Mouse (Mus musculus) heart, postnatal 10 days (tissue): ENCODE results near the gene Nrsn2. TPM values are rescaled to one million over a fixed set of nuclear protein-coding genes. Genes with fewer than 3 reads are reported as not detected.

Experiments used
- DNase-seq, 2 experiments: peaks; one replicate each; pipeline ENCODE4 v3.0.0; 2021
- intact Hi-C: fragments of 180-260 bp; cut with DNase I; formaldehyde crosslinking; loops from one replicate; pipeline ENCODE4 v1.15.1; 2025
- total RNA-seq, 2 experiments: library from RNA; stranded (reverse); gene quantifications; 2 replicates each; pipeline ENCODE4 v1.2.3; 2021

Nrsn2 gene
- total RNA-seq, 2 experiments from 2014 or later: not detected

- intact Hi-C loops: no loop called here
Measured at GRCm38 (mm10) chr2:152345393-152345792, 31.0 kb downstream of the Nrsn2 start.

GRCm38 (mm10) chr2:152344909-152345308 is 31.5 kb downstream of the Nrsn2 start:
- intact Hi-C loops: no loop called here
- no peak for DNase-seq

More at GRCm38 (mm10) chr2:152345393-152345792, 31.0 kb downstream of the Nrsn2 start:
- no peak for DNase-seq

DNA sequence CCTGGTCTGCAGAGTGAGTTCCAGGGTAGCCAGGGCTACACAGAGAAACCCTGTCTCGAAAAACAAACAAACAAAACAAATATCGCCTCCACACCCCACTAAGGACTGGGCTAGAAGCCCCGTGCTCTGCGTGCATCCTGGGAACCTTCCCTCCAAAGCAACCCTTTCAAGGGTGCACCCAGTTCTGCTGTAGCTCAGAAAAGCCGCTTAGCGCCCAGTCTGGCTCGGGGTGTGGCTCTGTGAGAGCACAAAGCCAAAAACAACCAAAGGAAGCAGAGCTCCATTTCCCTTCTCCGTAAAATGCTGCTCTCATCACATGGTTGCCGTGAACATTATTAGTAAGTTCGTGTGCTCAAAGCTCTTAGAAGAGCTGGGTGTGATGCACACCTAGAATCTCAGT is 32.1 kb downstream of the Nrsn2 start:
- intact Hi-C loops: no loop called here
- peak; percentile 41 to 44 for DNase-seq

DNA sequence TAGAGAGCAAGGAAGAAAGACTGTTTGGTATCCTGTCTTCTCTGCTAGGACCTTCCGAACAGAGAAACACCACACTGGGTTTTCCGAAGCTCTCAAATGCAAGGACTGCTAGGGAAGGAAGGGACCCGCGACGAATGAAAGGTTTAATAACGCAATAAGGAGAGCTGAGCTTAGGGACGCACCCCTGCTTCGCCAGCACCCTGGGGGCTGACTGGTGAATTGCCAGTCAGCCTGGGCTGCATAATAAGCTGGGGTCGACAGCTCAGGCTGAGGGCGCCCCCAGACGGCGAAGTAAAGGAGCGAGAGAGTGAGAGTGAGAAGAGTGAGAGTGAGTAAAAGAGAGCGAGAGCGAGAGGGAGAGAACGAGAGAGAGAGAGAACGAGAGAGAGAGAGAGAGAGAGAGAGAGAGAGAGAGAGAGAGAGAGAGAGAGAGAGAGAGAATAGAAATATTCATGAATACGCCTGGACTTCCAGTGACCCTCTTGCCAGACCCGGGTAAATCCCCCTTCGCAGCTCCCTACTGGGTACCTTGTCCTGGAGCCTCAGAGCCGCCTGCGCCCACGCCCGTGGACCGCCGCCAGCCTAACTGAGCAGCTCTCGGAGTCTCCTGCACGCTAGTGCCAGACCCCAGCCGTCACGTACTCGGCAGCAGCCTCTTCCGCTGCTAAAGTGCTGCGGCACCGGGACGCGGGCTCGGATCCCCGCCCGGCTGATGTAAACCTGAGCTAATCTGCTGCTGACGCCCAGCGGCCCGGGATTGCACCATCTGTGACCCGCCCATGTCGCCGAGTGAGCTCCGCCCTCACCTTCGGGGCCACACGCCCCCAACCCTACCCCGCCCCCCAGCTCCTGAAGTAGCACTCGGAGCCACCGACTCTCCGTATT is 32.9 kb downstream of the Nrsn2 start, which contains the start of gene Trib3:
Gene Trib3 (minus strand): TSS at position 704 of the 885 bp plus-strand sequence.
- intact Hi-C loops: loop anchor here (2.0 kb wide), 1 partner anchor 231 kb away; no protein-coding TSS in a partner anchor
- peak; percentile 82 to 89 for DNase-seq

GRCm38 (mm10) chr2:152339631-152340179 is 36.7 kb downstream of the Nrsn2 start:
- intact Hi-C loops: no loop called here
- DNase-seq: no peak

- no peak for DNase-seq
- intact Hi-C loops: no loop called here
Measured at GRCm38 (mm10) chr2:152338319-152338718, 38.1 kb downstream of the Nrsn2 start.

- intact Hi-C loops: no loop called here
- DNase-seq: no peak
Measured at GRCm38 (mm10) chr2:152337591-152338212, 38.7 kb downstream of the Nrsn2 start.

GRCm38 (mm10) chr2:152336856-152337255 is 39.6 kb downstream of the Nrsn2 start:
- intact Hi-C loops: no loop called here

GRCm38 (mm10) chr2:152335289-152335820 is 41.1 kb downstream of the Nrsn2 start:
- intact Hi-C loops: no loop called here
- no peak for DNase-seq

More at GRCm38 (mm10) chr2:152336856-152337255, 39.6 kb downstream of the Nrsn2 start:
- no peak for DNase-seq

DNA sequence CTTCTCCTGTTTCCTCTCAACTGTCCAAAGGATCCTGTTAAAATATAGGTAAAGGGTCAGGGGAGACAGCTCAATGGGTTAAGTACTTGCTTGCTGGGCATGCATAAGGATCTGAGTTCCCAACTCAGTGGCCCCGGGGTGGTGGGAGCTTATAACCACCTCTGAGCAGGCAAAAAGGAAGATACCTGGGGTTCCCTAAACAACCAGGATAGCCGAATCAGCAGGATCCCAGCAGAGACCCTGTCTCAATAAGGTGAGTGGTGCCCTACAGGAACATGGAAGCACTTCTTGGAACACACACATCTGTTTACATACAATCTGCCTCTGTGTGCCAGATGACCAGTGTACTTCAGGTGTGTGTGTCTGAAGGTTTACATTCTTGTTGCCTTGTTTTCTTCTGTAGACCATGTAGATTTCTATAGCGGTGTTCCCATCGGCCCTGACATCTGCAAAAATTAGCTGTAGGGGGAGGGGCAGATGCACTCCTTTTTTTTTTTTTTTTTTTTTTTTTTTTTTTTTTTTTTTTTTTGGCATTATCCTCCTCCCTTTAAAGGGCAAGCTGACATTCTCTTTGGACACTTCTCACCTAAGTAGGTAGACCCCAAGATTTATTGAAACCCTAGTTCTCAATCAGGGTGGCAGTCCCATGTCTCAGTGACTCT is 43.0 kb downstream of the Nrsn2 start:
- intact Hi-C loops: loop anchor here (2.0 kb wide), 1 partner anchor 29 kb away; no protein-coding TSS in a partner anchor
- DNase-seq: no peak

DNA sequence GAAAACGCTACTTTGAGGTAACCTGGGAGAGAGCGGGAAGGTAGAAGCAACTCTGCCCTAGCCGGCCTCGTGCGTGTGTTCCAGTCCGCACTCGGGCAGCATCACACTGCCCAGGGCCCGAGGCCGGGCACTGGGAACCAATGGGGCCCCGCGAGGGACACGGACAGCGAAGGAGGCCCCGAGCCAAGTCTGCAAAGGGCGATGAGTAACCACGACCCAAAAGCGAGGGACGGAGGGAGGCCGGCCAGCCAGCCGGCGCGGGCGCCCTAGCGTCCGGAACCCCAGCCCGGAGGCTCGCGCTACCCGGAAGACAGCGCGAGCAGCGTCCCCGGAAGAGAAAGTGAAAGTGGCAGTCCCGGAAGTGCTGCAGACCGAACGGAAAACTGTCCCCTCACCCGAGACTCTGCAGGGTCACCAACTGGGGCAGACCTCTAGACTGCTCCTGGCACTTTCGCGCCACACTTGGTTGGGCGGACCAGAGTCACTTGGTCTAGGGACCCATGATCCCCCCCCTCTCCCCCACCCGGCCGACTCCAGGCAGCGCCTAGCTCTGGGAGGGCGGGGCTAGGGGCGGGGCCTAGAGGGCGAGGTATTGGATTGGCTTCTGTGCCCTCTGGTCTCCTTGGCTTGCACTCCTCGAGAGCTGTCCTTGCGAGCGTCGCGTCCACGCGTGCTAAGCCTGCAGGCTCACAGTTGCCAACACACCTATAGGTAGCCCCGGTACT is 44.2 kb downstream of the Nrsn2 start, which contains the start of gene Rbck1:
Gene Rbck1 (minus strand): TSS at position 553 of the 725 bp plus-strand sequence.
- intact Hi-C loops: loop anchor here (1.0 to 2.0 kb wide), 2 partner anchors 31 to 106 kb away; partner anchors contain the start of gene Csnk2a1

DNA sequence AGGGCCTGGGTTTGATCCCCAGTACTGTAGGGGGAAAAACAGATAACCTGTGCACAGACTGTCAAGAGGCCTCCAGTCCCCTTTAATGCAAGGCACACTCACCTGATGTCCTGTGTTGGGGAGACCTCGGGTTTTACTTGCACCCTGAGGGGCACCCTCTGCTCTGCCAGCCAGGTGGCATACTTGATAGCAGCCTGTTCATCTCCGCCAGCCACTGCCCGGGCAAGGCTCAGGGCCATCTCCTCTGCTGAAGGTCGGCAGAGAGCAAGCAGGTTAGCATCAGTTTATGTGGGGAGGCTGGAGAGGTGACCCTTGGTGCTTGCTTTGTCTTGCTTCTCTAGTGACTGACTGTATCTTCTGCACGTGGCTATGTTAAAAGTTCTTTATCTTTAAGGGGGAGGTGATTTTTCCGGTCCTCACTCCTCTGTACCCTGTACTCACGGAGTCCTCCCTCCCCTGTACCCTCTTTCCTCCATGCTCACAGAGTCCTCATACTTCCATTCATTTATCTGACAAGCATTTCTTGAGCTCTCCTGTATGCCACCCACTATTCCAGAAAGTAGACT is 45.5 kb downstream of the Nrsn2 start:
- intact Hi-C loops: loop anchor here (2.0 kb wide), 1 partner anchor 36 kb away; no protein-coding TSS in a partner anchor

More for the DNA sequence above, 44.2 kb downstream of the Nrsn2 start, which contains the start of gene Rbck1:
- DNase-seq: peak; percentile 92

DNA sequence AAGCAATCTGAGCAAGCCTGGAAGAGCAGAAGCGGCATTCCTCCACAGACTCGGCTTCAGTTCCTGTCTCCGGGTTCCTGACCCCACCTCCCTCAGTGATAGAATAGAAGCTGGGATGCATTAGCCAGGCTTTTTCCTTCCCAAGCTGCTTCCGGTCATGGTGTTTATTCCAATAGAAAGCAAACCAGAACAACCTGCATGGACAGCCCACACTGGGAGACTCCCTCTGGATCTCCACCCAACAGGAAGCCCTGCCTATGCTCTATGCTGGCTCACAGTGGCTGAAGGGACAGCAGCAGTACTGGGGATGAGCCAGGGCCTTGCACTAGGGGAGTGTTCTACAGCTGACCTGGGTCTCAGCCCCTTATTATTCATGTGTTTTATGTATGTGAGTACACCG is 48.5 kb downstream of the Nrsn2 start:
- intact Hi-C loops: no loop called here
- peak; percentile 32 to 34 for DNase-seq

More for the DNA sequence above, 45.5 kb downstream of the Nrsn2 start:
- no peak for DNase-seq

- intact Hi-C loops: no loop called here
- no peak for DNase-seq
Measured at GRCm38 (mm10) chr2:152326654-152327053, 49.8 kb downstream of the Nrsn2 start.

GRCm38 (mm10) chr2:152326157-152326556 is 50.3 kb downstream of the Nrsn2 start:
- DNase-seq: no peak
- intact Hi-C loops: no loop called here

- intact Hi-C loops: no loop called here
- DNase-seq: no peak
Measured at GRCm38 (mm10) chr2:152324842-152325241, 51.6 kb downstream of the Nrsn2 start.

- intact Hi-C loops: no loop called here
- no peak for DNase-seq
Measured at GRCm38 (mm10) chr2:152323971-152324370, 52.5 kb downstream of the Nrsn2 start.

DNA sequence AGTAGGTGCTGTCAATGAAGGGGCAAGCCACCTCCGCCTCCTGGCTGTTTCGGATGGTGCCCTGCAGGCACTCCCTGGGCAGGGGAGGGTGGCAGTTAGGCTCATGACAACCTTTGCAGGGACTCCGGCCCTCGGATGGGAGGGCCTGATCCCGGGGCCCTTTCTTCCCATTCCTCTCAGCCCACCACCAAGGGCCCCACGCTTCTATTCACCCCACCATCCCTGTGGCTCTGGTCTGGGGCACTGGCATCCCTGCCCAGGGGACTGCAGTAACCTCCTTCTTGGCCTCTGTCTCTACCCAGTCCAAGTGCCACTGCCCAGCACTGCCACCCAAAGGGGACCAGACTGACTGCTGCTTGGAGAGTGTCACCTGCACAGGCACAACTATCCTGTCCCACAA is 54.2 kb downstream of the Nrsn2 start:
- no peak for DNase-seq
- intact Hi-C loops: no loop called here

- intact Hi-C loops: no loop called here
- DNase-seq: no peak
Measured at GRCm38 (mm10) chr2:152321558-152321957, 54.9 kb downstream of the Nrsn2 start.
